Mouse (Mus musculus): ENCODE results near the gene Polr2l.

GRCm38 (mm10) chr7:141461521-141462332, 13.2 kb downstream of the Polr2l start:
- 0 out of 2 replicates have a peak, but pooled peaks have one; percentile 1 for TF ChIP-seq CTCF (IDR thresholded peaks at IDR 0.05; ENCODE audit: extremely low read depth, insufficient read depth, insufficient read length, insufficient replicate concordance)
- TF ChIP-seq POLR2A (IDR thresholded peaks at IDR 0.05; ENCODE audit: low read depth, low read length): no peak

Measured in spleen, adult 2 months (tissue).